Mouse (Mus musculus): ENCODE measurements around the gene Mgat2.
"Not testable (repeated sequence)": the region's sequence is repeated elsewhere in the genome, so short reads cannot be mapped to it uniquely, and the experiment has no call there.

The Mgat2 gene

DNA sequence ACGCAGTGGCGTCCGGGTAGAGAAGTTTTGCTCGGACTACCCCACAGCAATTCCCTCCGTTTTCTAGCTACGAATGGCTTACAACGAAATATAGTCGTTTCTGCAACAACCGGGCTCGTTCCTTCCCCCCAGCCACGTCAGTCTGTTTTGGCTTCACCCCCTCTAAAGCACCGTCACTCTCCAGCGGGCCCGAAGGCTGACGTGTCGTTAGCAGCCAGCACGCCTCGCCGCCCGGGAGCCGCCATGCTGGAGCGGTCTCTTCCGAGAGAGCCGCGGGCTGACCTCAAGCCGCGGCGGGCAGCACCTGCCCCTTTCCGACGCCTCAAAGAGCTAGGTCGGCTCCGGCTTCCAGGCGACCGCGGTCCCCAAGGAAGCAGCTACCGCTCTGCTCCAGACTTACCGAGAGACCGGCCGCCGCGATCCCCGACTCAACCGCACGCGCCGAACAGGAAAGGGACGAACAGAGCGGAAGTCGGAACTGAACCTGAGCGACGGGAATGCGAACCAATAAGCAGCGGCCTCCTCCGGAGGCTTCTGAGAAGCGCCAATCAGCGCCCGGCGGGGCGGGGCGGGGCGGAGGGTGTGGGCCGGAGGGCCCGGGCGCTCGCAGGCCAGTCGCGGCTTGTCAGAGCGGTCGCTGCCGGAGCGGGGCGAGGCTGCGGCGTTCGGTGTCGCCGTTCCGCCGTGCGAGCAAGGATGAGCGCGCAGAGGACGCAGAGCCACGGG is at the start of gene Mgat2, which contains the start of gene Rpl36al:
Gene Mgat2, plus strand, starts transcription at position 575 of the 726 bp plus-strand sequence.
Gene Rpl36al, minus strand, starts transcription at position 501 of the 726 bp plus-strand sequence.
- DNase-seq: peak; percentile 100

GRCm38 (mm10) chr12:69139201-69139600 is 44.8 kb upstream of the Mgat2 start:
- no peak for DNase-seq

- no peak for DNase-seq
These were observed 44.1 kb upstream of the Mgat2 start for GRCm38 (mm10) chr12:69139841-69140240.

GRCm38 (mm10) chr12:69143460-69143859 is 40.5 kb upstream of the Mgat2 start:
- DNase-seq: no peak

- DNase-seq: no peak
These were observed 36.7 kb upstream of the Mgat2 start for GRCm38 (mm10) chr12:69147166-69147735.

DNA sequence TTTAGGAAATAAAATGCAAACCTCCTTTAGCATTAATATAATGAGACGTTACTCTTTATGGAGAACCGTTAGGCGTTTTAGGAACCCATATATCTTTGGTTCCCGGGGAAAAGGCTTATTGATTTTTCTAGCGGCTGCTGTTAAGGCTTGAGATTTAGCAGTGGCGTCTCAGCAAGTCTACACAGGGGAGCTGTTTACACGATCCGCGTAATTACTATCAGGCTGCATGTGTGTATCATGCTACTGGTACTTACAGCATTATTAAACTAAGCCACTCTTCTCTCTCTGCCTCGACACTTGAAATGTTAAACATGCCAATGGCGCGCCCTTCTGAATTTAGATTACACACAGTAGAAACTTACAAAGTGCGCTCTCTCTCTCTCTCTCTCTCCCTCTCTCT is 33.9 kb upstream of the Mgat2 start:
- no peak for DNase-seq

GRCm38 (mm10) chr12:69155923-69156322 is 28.0 kb upstream of the Mgat2 start:
- no peak for DNase-seq

GRCm38 (mm10) chr12:69156436-69156835 is 27.5 kb upstream of the Mgat2 start:
- no peak for DNase-seq

DNA sequence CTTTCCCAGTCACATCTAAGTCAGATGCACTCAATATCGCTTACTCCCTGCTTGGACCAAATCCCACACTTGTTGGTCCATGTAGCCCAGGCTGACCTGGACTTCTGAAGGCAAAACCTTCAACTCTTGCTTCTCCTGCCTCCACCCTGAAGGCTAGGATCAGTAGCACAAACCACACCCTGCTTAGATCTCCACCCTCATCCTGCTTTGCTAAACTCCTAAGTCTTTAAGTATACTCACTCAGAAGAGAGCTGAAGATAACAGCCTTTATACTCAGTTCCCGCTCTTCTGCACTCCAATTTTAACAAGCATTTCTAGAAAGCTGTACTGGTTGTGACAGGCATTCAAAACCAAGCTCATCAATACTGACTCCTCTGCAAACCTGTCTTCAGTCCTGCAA is 26.9 kb upstream of the Mgat2 start:
- DNase-seq: no peak

- no peak for DNase-seq
These were observed 25.6 kb upstream of the Mgat2 start for GRCm38 (mm10) chr12:69158366-69158764.

- peak; percentile 98 for DNase-seq
These were observed 25.0 kb upstream of the Mgat2 start, which contains the start of gene Rps29 for GRCm38 (mm10) chr12:69158765-69159577. Gene Rps29 (minus strand): TSS chr12:69159186.

DNA sequence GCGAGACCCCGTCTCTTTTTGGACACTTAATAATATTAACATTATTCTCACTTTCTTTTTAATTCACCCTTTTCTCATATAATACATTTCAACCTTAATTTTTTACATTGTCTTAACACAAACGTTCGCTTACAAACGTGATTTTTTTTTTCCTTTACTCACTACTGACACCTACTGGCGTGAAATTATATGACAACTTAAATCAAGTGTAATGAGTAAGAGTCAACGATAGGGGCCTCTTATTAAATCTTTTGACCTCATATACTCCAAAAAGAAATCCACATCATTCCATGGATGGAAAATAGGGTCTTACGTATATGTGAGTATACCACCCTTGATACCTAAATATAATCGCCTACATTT is 24.4 kb upstream of the Mgat2 start:
- DNase-seq: no peak

DNA sequence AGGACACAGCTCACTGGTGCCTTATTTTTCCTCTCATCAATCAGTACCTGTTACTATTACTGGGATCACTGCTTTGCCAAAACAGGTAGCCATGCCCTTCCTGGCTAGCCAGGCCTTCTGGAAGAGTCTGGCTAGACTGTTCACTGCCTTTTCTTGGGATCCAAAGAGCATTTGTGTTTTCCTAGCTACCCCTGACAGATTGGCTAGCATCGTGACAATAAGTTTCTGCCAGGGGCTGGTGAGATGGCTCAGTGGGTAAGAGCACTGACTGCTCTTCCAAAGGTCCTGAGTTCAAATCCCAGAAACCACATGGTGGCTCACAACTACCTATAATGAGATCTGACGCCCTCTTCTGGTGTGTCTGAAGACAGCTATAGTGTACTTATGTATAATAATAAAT is 23.3 kb upstream of the Mgat2 start:
- not testable (repeated sequence) for DNase-seq

DNA sequence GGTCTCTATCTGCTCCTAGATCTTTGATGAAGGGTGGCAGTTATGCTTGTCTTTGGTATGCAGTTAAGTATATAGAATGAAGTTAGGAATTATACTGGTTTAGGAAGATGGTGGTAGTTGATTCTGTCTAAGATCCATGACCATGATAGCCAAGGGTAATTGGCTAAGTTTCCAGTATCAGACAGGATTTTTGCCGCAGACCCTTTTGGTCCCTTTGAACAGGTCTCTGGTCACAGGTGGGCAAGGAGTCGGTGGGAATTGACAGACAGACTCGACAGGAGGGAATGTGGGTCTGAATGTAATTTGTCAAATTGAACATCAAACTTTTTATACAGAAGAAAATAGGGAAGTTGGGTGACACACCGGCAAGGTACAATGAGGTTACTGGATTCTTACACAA is 20.4 kb upstream of the Mgat2 start:
- DNase-seq: not testable (repeated sequence)

GRCm38 (mm10) chr12:69164904-69165303 is 19.1 kb upstream of the Mgat2 start:
- no peak for DNase-seq

GRCm38 (mm10) chr12:69166861-69167581 is 16.9 kb upstream of the Mgat2 start:
- not testable (repeated sequence) for DNase-seq

DNA sequence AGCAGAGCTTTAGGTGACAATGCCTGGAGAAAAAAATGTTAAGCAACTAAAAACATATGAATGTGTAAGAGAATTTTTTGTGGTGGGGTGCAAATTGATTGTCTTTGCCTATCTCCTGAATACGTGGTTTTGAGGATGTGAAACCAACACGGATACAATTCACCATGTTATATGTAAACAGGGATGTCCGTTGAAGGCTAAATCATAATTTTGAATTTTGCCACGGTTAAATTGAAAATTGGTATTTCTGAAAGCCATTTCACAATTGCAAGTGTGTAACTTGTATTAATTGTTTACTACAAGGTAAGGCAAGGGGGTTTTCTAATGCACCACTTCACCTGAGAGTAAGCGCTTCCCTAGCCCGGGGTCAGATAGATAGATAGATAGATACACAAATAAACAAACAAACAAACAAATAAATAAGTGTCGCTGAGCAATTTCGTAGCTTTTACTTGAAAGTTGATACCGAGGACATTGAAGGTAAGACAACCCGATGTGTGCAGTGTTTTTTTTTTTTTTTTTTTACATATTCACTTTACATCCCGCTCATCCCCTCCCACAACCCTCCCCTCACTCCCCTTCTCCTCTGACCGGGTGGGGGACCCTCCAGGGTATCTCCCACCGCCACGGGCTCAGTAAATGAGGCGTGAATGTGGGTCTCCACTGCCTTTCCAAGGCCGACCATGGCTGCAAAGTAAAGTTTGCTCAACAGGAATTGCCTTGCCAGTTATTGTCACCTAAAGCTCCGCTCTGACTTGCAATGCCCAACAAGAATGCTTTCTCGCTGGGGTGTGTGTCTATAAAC is 16.1 kb upstream of the Mgat2 start:
- no peak for DNase-seq

DNA sequence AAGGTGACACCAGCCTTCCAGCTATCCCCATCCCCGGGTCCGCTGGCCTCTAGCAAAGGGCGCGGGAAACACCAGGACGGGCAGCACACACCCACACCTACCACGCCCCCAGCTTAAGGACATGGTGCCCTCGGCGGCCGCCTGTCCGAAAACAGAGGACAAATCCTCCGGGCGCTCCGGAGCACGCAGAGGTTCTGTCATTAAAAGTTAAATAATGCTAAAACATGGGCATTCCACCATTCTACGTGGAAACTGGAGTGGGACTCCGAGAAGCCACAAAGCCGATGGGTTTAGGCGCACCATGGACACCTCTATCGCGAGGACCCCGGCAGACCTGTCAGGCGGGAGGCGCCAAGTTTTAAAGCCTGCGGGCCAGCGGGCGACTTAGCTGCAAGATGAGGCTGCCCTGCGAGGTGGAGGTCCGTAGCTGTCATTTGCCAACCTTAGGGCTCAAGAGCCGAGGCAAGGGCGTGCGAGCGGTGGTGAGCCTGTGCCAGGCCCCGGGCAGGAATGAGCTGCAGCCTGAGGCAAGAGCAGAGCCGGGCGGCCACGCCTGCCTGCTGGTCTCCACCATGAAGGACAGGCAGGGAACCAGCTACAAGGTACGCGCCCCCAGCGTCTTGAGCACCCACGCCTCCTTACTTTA is 15.4 kb upstream of the Mgat2 start, which contains the start of gene Lrr1:
Gene Lrr1, plus strand, starts transcription at position 354 of the 646 bp plus-strand sequence.
- peak; percentile 91 for DNase-seq

GRCm38 (mm10) chr12:69171307-69171706 is 12.7 kb upstream of the Mgat2 start:
- DNase-seq: no peak

- DNase-seq: no peak
These were observed 8.0 kb upstream of the Mgat2 start for GRCm38 (mm10) chr12:69175975-69176374.

DNA sequence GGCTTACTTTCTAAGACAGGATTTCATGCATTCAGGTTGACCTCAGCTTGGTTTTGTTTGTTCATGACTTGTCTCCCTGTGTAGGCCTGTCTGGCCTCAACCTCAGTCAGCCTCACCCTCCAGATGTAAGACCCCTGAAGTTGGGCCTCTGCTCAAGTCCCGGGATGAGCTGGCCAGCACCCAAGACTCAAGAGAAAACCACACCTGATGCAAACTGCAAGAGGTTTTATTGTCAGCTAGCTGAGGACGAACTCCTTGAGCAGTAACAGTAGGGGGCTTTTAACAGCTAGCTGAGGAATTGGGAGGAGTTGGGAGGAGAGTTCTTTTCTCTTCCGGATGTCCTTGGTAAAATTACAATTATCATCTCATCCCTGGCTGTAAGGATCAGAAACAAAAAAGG is 6.4 kb upstream of the Mgat2 start:
- no peak for DNase-seq
